Mouse (Mus musculus) brown adipose tissue, adult 24 weeks (tissue): ENCODE measurements around the gene Snph. TPM values are rescaled to one million over a fixed set of nuclear protein-coding genes. Genes with fewer than 3 reads are reported as not detected.

Source experiments
- polyA plus RNA-seq: library from polyadenylated mRNA; stranded (reverse); fragments of >200 nt; gene quantifications from 2 replicates; pipeline ENCODE4 v1.2.4, GENCODE M21; 2012; ENCODE audit not compliant: missing spikeins, insufficient read depth, insufficient read length

The Snph gene
- polyA plus RNA-seq, 1 experiment = not detected

Other genes starting within 250 kb of the Snph start
- gene 4921509C19Rik, start 156.4 kb downstream of the Snph start, polyA plus RNA-seq = not detected in 2 replicates
- 73.4 and 83.2 TPM in 2 replicates for gene Nsfl1c, start 138.4 kb downstream of the Snph start, polyA plus RNA-seq
- 241 and 245 TPM in 2 replicates for gene Fkbp1a, start 90.1 kb downstream of the Snph start, polyA plus RNA-seq
- 1.6 and 1.7 TPM in 2 replicates for gene Sdcbp2, start 60.0 kb downstream of the Snph start, polyA plus RNA-seq
- gene Rad21l, start 35.9 kb upstream of the Snph start, polyA plus RNA-seq = not detected in 2 replicates
- 0.75 TPM in 1 of 2 replicates, not detected in the other for gene Tmem74b, start 69.4 kb upstream of the Snph start, polyA plus RNA-seq
- 17.9 and 18.9 TPM in 2 replicates for gene Psmf1, start 111.6 kb upstream of the Snph start, polyA plus RNA-seq
- gene Rspo4, start 210.3 kb upstream of the Snph start, polyA plus RNA-seq = 4.3 and 6.7 TPM in 2 replicates